Mouse (Mus musculus): Measurements from ENCODE around the gene Rhbg.

The Rhbg gene

GRCm38 (mm10) chr3:88229526-88229925 lies 25.0 kb downstream of the Rhbg start:
- no peak for DNase-seq (ENCODE audit: low spot score in 2 of 2)

GRCm38 (mm10) chr3:88228906-88229305 lies 25.6 kb downstream of the Rhbg start:
- DNase-seq (ENCODE audit: low spot score in 2 of 2): no peak

DNA sequence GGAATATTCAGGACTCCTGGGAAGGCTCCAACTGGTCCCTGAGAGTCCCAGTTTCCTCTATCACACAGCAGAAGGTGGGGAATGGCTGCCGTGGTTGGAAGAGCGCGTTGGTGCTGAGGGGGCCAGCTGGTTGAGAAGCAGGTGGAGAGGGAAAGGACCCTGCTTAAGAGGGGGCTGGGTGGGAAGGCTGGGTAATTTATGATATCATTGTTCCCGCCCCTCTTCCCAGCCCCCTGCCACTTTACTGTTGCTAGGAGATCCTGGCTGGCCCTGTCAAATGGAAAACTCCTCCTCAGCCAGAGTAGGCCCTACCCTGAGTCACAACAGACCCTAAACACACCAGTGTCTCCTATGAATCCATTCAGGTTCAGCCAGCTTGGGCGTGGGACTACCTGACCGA lies 26.5 kb downstream of the Rhbg start:
- no peak for DNase-seq (ENCODE audit: low spot score in 2 of 2)

GRCm38 (mm10) chr3:88227260-88227659 lies 27.2 kb downstream of the Rhbg start:
- DNase-seq (ENCODE audit: low spot score in 2 of 2): no peak

DNA sequence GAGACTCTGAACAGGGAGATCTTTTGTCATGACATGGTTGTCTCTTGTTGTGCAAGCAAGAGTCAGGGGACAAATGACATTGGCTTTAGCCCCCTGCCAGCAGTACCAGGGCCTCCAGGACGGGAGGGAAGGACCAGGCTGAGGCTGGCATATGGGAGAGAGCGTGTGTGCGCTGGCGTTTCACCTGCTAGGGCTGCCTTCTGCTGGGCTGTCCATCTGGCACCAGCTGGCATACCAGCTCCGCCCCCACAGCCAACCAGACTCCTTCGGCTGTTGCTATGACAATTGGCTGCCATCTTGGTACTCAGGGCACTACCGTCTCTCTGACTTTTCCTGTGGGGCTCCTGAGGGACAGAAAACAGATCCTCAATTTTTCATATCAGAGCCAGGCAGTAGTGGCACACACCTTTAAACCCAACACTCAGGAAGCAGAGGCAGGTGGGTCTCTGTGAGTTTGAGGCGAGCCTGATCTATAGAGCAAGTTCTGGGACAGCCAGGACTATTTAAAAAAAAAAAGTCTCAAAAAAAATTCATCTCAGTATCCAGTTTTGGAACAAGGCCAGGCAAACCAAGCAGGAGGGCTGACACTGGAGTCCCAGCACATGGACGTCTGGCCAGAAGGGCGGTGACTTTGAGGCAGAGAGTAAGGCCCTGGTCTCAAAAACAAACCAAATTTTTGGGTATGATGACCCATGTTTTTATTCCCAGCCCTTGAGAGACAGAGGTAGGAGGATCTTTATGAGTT lies 28.2 kb downstream of the Rhbg start:
- DNase-seq (ENCODE audit: low spot score in 2 of 2): no peak

DNA sequence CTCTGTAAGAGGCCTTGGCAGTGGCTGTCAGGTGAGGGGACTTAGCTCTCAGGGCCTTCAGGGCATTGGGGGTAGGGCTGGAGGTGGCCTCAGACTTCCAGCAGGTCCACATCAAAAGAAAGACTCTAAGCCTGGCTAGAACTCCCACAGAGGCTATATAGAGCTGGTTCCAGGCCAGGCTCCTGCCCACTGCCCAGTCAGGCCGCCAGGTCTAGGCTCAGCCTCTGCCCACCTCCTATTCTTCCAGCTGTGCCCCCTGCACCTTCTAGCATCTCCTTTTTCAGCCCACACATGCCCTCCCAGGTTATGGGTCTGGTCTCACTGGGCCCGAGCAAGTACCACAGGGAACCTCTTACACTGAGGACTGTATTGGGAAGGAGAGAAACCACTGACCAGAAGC lies 29.6 kb downstream of the Rhbg start:
- DNase-seq (ENCODE audit: low spot score in 2 of 2): no peak

- no peak for DNase-seq (ENCODE audit: low spot score in 2 of 2)
Measured at GRCm38 (mm10) chr3:88222446-88222845, 32.1 kb downstream of the Rhbg start.

- no peak for DNase-seq (ENCODE audit: low spot score in 2 of 2)
Measured at GRCm38 (mm10) chr3:88221519-88222390, 32.8 kb downstream of the Rhbg start.

DNA sequence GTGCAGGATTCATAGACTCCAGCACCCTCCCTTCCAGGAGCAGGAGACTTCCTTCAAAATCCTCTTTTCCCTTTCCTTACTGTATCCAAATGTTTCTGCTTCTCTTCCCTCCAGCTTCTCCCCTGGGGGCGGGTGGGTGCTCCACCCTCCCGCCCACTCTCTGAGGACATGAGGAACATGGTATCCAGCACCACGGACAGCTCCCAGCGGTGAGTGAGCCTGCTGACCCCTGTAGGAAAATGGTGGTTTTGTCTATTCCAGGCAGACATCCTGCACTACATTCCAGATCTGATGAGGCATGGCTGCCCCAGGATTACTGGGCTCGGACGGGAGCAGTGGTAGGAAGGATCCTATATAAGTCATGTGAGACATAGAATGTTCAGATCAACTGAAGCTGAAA lies 33.7 kb downstream of the Rhbg start:
- peak; percentile 35 to 79 for DNase-seq (ENCODE audit: low spot score in 2 of 2)

- DNase-seq (ENCODE audit: low spot score in 2 of 2): no peak
Measured at GRCm38 (mm10) chr3:88219940-88220339, 34.6 kb downstream of the Rhbg start.

DNA sequence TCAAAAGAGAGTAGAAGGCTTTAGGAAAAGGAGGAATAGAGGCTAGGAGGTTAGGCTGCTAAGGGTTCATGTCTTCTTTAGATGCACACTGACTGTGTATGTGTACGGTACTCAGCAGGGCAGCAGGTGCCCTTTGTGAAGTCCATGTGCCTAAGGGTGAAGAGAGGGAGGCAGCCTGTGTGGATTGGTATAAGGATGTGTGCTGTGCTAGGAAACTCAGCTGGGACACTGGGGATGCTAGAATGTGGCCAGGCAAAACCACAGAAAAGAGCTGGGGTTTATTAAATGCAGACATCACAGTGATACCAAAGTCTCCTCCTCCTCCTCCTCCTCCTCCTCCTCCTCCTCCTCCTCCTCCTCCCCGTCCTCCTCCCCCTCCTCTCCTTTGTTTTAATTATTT lies 36.8 kb downstream of the Rhbg start:
- no peak for DNase-seq (ENCODE audit: low spot score in 2 of 2)

GRCm38 (mm10) chr3:88216534-88217326 lies 37.8 kb downstream of the Rhbg start:
- no peak for DNase-seq (ENCODE audit: low spot score in 2 of 2)

- no peak for DNase-seq (ENCODE audit: low spot score in 2 of 2)
Measured at GRCm38 (mm10) chr3:88216116-88216515, 38.4 kb downstream of the Rhbg start.

- DNase-seq (ENCODE audit: low spot score in 2 of 2): no peak
Measured at GRCm38 (mm10) chr3:88215553-88216004, 38.9 kb downstream of the Rhbg start.

GRCm38 (mm10) chr3:88214971-88215552 lies 39.4 kb downstream of the Rhbg start:
- DNase-seq (ENCODE audit: low spot score in 2 of 2): peak; percentile 12 to 26

DNA sequence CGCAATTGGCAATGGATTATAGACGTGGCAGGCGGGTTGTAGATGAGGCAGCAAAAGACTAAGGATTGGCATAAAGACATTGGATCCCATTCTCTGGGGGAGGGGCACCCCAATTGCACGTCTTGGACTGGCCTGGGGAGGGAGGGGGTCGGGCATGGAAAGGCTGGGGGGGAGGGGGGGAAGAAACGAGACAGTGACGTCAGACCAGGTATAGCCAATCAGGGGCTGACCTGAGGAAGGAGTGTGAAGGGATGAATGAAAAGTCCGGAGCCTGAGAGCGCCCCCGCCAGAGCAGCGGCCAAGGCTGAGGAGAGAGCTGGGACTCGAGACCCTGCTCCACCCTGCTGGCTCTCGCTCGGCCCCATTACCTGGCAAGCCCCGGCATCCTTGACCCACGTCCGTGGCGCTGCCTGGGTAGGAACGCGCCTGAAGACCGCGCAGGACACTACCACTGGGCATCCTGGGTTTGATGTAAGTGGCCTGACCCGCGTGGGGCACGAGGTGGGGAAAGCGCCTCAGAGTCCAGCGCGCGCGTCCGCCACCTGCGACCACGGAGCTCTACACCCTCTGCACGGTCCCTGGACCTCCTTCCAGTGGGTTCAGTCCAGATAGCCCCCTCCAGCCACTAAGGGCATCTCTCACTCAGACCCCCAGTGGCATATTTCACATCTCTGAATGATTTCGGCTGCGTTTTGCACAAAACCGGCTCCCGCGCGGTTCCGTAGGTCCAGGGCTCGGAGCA lies 40.1 kb downstream of the Rhbg start:
- DNase-seq (ENCODE audit: low spot score in 2 of 2): no peak

DNA sequence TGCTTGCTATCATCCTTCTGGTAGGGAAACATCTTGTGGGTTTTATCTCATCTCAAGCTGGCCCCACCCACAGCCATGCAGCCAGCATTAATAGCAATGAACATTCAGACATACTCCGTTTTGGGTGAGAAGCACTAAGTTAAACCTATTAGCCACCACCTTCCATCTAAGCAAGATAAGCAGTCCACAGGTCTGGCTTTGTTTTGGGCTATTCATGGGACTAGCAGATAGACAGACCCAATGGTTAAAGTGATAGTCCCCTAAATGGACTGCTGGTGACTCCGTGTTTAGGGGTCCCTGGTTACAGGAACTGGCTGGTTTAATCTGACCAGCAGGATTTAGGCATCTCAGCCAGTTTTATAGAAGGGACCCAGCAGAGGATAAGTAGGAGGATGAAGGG lies 41.5 kb downstream of the Rhbg start:
- DNase-seq (ENCODE audit: low spot score in 2 of 2): no peak

DNA sequence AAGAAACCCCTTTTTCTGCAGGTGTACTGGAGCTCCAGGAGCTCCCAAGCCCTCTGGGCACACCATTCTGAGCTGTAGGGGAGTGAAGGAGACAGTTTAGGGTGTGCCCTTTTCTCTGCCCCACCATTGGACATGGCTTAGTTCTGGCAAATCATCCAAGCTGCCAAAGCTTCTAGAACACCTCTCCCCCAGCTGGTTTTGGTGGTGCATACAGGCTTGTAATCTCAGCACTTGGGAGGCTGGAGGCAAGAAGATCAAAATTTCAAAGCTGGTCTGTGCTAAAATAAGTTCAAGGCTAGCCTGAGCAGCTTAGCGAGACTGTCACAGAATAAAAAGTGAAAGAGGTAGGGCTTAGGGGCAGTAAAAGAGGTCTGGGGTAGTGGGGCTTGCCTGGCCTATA lies 42.2 kb downstream of the Rhbg start:
- no peak for DNase-seq (ENCODE audit: low spot score in 2 of 2)

- DNase-seq (ENCODE audit: low spot score in 2 of 2): no peak
Measured at GRCm38 (mm10) chr3:88210918-88211317, 43.6 kb downstream of the Rhbg start.

- no peak for DNase-seq (ENCODE audit: low spot score in 2 of 2)
Measured at GRCm38 (mm10) chr3:88210121-88210520, 44.4 kb downstream of the Rhbg start.

GRCm38 (mm10) chr3:88209306-88209705 lies 45.2 kb downstream of the Rhbg start:
- no peak for DNase-seq (ENCODE audit: low spot score in 2 of 2)
